Comparison of ENCODE assay signal across 10 mouse cellular contexts in genomic region chr2:48063436-48063835, GRCm38 (mm10).
DNase-seq lines count a peak whose midpoint lies in the region; ATAC-seq and TF ChIP-seq lines count a peak whose summit lies in the region.
"Had no signal": no experiment of that assay in that cellular context is flagged by ENCODE, and none has a peak within 500 bp of the region (broad histone marks: within the 10 kb centered on the region; RNA-seq: fewer than 3 reads in every experiment).

No protein-coding gene starts in this region.

- no peak overlapping the region for H3K27ac ChIP-seq in lung, embryonic 16.5 days (ENCODE audit: low read length)
- H3K27ac ChIP-seq in heart, adult 2 months: no peak overlapping the region
- H3K27ac ChIP-seq: midbrain, embryonic 10.5 days had no signal

- 42% methylated on average over 9 of the region's 9 CpGs for WGBS in lung, embryonic 16.5 days
- WGBS in lung, adult 2 months: 54% methylated on average over 9 of the region's 9 CpGs
- WGBS in heart, adult 2 months: 37% methylated on average over 9 of the region's 9 CpGs

- intact Hi-C loops in left cerebral cortex, postnatal 25 days (cut with DNase I): no loop called here
- intact Hi-C loops in heart, adult 2 months (cut with DNase I): no loop called here

- no peak overlapping the region for H3K9ac ChIP-seq in lung, embryonic 16.5 days (ENCODE audit: low read length)
- no peak overlapping the region for H3K9ac ChIP-seq in heart, adult 2 months (ENCODE audit: low read depth, low read length)

- H3K4me3 ChIP-seq in lung, embryonic 16.5 days (ENCODE audit: low read length): no peak overlapping the region
- no peak overlapping the region for H3K4me3 ChIP-seq in lung, adult 2 months (replicated peaks; ENCODE audit: extremely low read depth, low read depth, low read length)
- no peak overlapping the region for H3K4me3 ChIP-seq in heart, adult 2 months
- H3K4me3 ChIP-seq: midbrain, embryonic 10.5 days had no signal

- TF ChIP-seq POLR2A in lung, adult 2 months (IDR thresholded peaks at IDR 0.05; ENCODE audit: borderline replicate concordance, extremely low read depth, low read depth, low read length): no peak
- TF ChIP-seq POLR2A in heart, adult 2 months (IDR thresholded peaks at IDR 0.05; ENCODE audit: insufficient read depth, low read depth, low read length): no peak

- TF ChIP-seq EP300 in heart, adult 2 months (IDR thresholded peaks at IDR 0.05; ENCODE audit: insufficient read depth, low read depth, low read length): no peak

- H3K36me3 ChIP-seq in lung, embryonic 16.5 days (ENCODE audit: control insufficient read depth, insufficient read depth, low read length): no peaks in the 10 kb centered on the region
- no peaks in the 10 kb centered on the region for H3K36me3 ChIP-seq in heart, adult 2 months (ENCODE audit: control insufficient read depth, insufficient read depth, low read length)
- H3K36me3 ChIP-seq: midbrain, embryonic 10.5 days had no signal

- no peaks in the 10 kb centered on the region for H3K4me1 ChIP-seq in lung, embryonic 16.5 days (replicated peaks; ENCODE audit: control insufficient read depth, insufficient read depth, low read length)
- no peaks in the 10 kb centered on the region for H3K4me1 ChIP-seq in lung, adult 2 months (ENCODE audit: control insufficient read depth, insufficient read depth, low read length)
- H3K4me1 ChIP-seq in heart, adult 2 months (ENCODE audit: control insufficient read depth, insufficient read depth, low read length): no peaks in the 10 kb centered on the region
- H3K4me1 ChIP-seq: midbrain, embryonic 10.5 days had no signal

- peak overlapping the region; percentile 11; the same call in 1 of the 2 replicates for H3K4me2 ChIP-seq in lung, embryonic 16.5 days (ENCODE audit: low read depth, low read length)

- TF ChIP-seq CTCF in lung, adult 2 months (IDR thresholded peaks at IDR 0.05; ENCODE audit: insufficient read depth, low read length): no peak
- no peak for TF ChIP-seq CTCF in heart, adult 2 months (IDR thresholded peaks at IDR 0.05)

- no peak for DNase-seq in lung, adult 2 months
- peak; percentile 48 to 59 for DNase-seq in layer of hippocampus, adult 18-20 months (ENCODE audit: low spot score in 2 of 2)
- peak; percentile 30 to 47 for DNase-seq in left cerebral cortex, postnatal 25 days (ENCODE audit: low spot score in 2 of 2)
- no peak for DNase-seq in heart, adult 2 months
- no peak for DNase-seq in ovary, adult 18-20 months (ENCODE audit: low spot score)
- no peak for DNase-seq in embryo, embryonic 10.5 days (ENCODE audit: low spot score)
- DNase-seq: kidney, adult 2 months; liver had no signal

- ATAC-seq in lung, embryonic 16.5 days (ENCODE audit: low read depth): no peak

- H3K79me2 ChIP-seq in heart, adult 2 months (replicated peaks; ENCODE audit: control insufficient read depth, insufficient read depth, low read length): no peaks in the 10 kb centered on the region

- no peaks in the 10 kb centered on the region for H3K9me3 ChIP-seq in lung, embryonic 16.5 days (ENCODE audit: control insufficient read depth, low read length)
- H3K9me3 ChIP-seq: midbrain, embryonic 10.5 days had no signal

- no peaks in the 10 kb centered on the region for H3K27me3 ChIP-seq in lung, embryonic 16.5 days (ENCODE audit: control insufficient read depth, insufficient read depth, low read depth, low read length)
- no peaks in the 10 kb centered on the region for H3K27me3 ChIP-seq in heart, adult 2 months (ENCODE audit: control insufficient read depth, insufficient read depth, low read length)

Comparison
In these comparisons a context has a peak if more than half of its experiments do, and no peak if none do; other contexts are left out.
1. DNase-seq: peak in layer of hippocampus, adult 18-20 months (2 of 2) and left cerebral cortex, postnatal 25 days (2 of 2); none in lung, adult 2 months (single experiment), heart, adult 2 months (0 of 2), ovary, adult 18-20 months (single experiment) and embryo, embryonic 10.5 days (single experiment).